Mouse (Mus musculus): Measurements from ENCODE around the gene Fcgr4.

DNA sequence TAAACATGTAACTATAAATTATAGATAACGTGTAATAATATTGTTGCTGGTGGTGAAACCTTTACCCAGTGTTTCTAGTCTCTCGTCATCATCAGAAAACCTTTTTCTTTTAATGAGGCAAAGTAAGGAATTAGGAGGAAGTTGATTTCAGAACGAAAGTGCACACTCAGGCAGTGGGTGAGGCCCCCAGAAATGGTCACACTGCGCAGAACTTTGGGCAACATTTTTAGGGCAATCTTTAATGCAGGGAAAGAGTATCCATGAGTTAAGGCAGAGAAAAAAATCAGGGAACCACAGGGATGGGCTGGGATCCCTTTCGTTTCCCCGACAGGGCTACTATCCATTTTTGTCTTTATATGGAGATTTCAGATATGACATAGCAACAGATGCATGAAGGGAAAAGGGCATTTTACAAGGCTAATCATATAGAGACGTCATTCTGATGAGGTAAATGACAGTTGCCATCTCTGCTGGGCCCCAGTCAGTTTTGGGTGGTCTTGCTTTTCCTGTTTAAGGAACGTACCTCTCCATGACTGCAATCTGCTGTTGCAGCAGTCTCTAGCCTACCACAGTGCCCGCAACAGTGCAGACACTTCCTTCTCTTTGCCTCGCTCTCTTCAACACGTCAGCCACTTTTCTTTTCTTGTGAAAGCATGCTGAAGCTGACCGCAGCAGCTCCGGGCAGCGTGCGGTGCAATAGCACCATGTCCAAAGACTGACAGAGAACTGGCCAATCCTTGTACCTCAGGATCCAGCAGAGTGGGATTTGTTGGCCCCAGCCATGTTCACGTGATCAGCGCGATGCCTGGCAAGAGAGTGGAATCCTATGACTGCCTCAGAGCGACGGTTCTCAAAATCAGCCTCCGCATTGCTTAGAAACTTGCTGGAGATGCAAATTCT, 20.7 kb upstream of the Fcgr4 start:
- TF ChIP-seq GATA1 (IDR thresholded peaks at IDR 0.05; ENCODE audit: low read length), result no peak
- no peak for TF ChIP-seq TAL1 (IDR thresholded peaks at IDR 0.05; ENCODE audit: low read length)

Measured in erythroblast, embryonic 14.5 days (primary cell).